Mouse (Mus musculus): ENCODE results near the gene Pip5kl1. TPM values are rescaled to one million over a fixed set of nuclear protein-coding genes. Genes with fewer than 3 reads are reported as not detected.

Pip5kl1 gene
- 0.31 TPM in 1 of 2 replicates, not detected in the other for total RNA-seq (2015)
- total RNA-seq (2017) = not detected in 2 replicates

DNA sequence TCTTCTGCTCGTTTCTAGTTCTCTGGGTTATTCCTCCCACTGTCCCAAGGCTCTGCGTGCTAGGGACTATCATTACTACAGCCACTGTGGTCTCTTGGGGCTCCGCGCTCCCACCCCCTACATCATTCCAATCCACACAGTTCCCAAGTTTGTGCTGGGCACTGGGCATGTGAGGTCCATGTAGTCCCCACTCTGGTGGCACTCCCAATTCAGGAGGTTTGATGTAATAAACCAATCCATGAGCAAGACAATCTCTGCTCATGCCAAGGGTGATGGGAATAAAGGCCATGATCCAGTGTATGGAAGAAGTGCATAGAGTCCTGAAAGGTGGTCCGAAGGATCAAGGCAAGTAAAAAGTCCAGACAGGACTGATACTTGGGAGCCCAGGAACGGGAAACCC lies at the start of gene Pip5kl1:
Pip5kl1 (plus strand) TSS at position 301 of the 400 bp plus-strand sequence.
- no peak for ATAC-seq (ENCODE audit: poor library complexity, severe bottlenecking)

- ATAC-seq (ENCODE audit: poor library complexity, severe bottlenecking) = no peak
These were observed 48.8 kb upstream of the Pip5kl1 start for GRCm38 (mm10) chr2:32525816-32526215.

DNA sequence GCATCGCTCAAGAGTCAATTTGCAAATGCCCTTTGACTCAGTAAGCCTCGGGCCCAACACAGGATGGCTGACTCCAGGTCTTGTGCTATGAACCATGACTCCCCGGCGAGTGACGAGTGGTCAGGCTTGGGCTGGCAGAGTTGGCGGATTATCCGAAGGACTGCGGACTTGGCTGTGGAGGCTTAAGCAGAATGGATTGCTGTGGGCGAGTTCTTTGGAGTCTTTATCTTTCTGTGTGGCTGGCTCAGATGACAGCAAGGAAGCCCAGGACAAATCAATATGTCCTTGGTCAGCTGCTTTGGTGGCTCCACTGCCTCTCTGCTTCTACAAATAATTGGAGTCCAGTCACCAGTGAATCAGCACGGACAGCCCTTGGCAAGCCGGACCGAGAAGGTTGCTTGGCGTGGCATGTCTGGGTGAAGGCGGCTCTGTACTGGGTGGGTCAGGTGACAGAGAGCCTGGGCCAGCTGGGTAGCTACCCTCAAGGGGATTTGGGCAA lies 47.1 kb upstream of the Pip5kl1 start:
- no peak for ATAC-seq (ENCODE audit: poor library complexity, severe bottlenecking)

- no peak for ATAC-seq (ENCODE audit: poor library complexity, severe bottlenecking)
These were observed 46.3 kb upstream of the Pip5kl1 start for GRCm38 (mm10) chr2:32528326-32528725.

DNA sequence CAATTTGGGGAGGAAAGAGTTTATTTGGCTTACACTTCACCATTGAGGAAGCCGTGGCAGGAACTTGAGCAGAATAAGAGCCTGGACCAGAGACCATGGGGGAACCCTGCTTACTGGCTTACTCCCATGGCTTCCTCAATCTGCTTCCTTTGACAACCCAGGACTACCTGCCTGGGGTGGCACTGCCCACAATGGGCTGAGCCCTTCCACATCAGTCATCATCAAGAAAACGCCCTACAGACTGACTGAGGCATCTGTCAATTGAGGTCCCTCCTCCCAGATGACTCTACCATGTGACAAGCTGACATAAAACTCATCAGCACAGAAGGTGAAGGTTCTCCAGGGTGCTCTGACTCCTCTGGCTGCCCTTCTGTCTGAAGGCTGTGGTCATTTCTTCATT lies 44.1 kb upstream of the Pip5kl1 start:
- no peak for ATAC-seq (ENCODE audit: poor library complexity, severe bottlenecking)

GRCm38 (mm10) chr2:32533163-32533562 lies 41.4 kb upstream of the Pip5kl1 start:
- no peak for ATAC-seq (ENCODE audit: poor library complexity, severe bottlenecking)

- ATAC-seq (ENCODE audit: poor library complexity, severe bottlenecking) = no peak
These were observed 40.4 kb upstream of the Pip5kl1 start for GRCm38 (mm10) chr2:32534061-32534732.

DNA sequence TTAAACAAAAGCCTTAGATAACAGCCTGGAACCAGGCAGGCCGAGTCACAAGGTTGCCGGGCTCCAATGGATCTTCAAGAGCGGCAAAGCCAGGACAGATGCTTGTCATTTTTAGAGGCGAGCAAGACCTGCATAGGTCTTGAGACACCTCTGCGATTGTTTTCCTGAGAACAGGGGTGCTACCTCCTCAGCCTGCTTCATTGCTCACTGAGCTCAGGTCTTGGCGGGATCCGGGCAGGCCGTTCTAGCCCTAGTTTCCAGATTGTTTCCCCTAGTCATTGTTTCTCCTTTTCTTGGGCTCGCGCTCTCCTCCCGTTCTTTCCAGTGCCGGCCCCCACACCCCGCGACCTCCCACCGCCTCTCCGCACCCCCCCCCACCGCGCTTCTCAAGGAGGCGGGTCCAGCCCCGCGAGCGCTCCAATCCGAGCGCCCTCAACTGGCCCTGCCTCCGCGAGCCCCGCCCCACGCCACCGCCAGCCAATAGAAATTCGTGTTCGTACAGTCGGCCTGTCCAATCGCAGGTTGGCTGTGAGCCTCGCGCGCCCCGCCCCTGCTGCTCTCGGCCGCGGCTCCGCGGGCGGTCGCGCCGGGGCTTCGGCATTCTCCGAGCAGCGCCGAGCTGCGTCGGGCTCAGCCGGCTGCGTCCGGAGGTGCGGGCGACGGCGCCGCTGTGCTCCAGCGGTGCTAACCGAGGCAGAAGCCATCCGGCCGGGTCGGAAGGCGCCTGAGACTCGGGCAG lies 39.7 kb upstream of the Pip5kl1 start, which contains the start of gene Fam102a:
Fam102a (plus strand) TSS at position 600 of the 739 bp plus-strand sequence.
- peak; percentile 81 for ATAC-seq (ENCODE audit: poor library complexity, severe bottlenecking)

- peak; percentile 13; the same call in 1 of the 2 replicates for ATAC-seq (ENCODE audit: poor library complexity, severe bottlenecking)
These were observed 39.1 kb upstream of the Pip5kl1 start for GRCm38 (mm10) chr2:32535501-32535991.

GRCm38 (mm10) chr2:32536086-32536633 lies 38.4 kb upstream of the Pip5kl1 start:
- no peak for ATAC-seq (ENCODE audit: poor library complexity, severe bottlenecking)

DNA sequence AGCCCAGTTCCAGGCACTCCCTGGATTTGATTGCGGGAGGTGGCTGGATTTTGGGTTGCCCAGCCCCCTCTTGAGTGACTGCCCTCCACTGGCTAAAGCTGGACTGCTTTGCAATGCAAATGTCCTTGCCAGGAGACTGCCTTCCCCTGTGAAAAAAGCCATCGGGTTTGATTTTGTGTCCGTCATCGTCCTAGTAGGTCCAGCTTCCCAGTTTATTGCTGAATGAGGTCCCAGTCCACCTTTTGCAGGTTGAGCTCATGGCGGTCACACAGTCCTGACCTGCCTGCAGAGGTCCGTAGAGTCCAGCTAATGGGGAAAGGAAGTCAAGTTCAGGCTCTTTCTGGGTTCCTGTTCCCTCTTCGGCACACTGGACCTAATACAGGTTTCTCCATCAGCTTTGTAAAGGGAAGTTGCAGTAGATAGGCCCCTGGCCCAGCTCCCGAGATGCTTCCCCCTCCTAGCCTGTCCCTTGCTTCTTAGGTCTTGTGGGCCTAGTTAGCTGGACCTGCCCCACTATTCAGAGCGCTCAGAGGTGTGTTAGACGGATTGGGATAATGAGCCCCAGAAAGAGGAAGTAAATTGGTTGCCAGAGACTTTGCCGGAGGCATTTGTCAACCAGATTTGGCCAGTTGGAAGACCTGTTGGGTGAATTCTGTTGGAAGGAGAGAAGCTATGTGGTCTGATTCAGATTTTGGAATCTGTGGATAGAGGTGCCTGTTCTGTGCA lies 37.8 kb upstream of the Pip5kl1 start:
- ATAC-seq (ENCODE audit: poor library complexity, severe bottlenecking) = peak; percentile 63

GRCm38 (mm10) chr2:32537360-32537905 lies 37.2 kb upstream of the Pip5kl1 start:
- ATAC-seq (ENCODE audit: poor library complexity, severe bottlenecking) = peak; percentile 37

GRCm38 (mm10) chr2:32537941-32538340 lies 36.7 kb upstream of the Pip5kl1 start:
- ATAC-seq (ENCODE audit: poor library complexity, severe bottlenecking) = no peak

- no peak for ATAC-seq (ENCODE audit: poor library complexity, severe bottlenecking)
These were observed 36.1 kb upstream of the Pip5kl1 start for GRCm38 (mm10) chr2:32538461-32538860.

GRCm38 (mm10) chr2:32539452-32539981 lies 35.1 kb upstream of the Pip5kl1 start:
- ATAC-seq (ENCODE audit: poor library complexity, severe bottlenecking) = no peak

DNA sequence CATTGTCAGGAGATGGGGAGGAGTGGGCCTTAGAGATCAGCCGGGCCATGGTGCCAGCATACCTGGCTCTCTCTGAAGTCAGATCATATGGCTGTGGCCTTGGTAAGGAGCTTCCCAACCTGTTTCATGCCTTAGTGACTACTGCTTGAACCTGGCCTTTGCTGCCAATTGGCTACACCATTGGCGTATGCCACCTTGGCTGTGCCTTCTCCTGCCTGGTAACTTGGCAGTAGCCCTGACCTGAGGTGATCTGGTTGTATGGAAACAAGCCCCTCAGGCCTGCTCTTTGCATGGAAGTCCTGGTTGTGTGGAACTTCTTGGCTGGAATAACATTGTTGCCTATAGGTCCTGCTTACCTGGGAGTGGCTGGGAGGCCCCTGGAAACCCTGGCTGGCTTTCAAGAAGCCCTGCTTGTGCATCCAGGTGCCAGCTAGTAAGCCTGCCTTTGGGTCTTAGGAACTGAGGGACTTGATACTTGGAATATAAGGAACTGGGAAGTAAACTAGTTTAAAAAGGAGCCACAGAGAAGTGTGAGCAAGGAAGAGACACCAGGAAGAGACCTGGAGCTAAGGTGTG lies 33.2 kb upstream of the Pip5kl1 start:
- ATAC-seq (ENCODE audit: poor library complexity, severe bottlenecking) = no peak

- ATAC-seq (ENCODE audit: poor library complexity, severe bottlenecking) = peak; percentile 20; the same call in 1 of the 2 replicates
These were observed 32.5 kb upstream of the Pip5kl1 start for GRCm38 (mm10) chr2:32541986-32542573.

GRCm38 (mm10) chr2:32543031-32543449 lies 31.6 kb upstream of the Pip5kl1 start:
- ATAC-seq (ENCODE audit: poor library complexity, severe bottlenecking) = no peak

DNA sequence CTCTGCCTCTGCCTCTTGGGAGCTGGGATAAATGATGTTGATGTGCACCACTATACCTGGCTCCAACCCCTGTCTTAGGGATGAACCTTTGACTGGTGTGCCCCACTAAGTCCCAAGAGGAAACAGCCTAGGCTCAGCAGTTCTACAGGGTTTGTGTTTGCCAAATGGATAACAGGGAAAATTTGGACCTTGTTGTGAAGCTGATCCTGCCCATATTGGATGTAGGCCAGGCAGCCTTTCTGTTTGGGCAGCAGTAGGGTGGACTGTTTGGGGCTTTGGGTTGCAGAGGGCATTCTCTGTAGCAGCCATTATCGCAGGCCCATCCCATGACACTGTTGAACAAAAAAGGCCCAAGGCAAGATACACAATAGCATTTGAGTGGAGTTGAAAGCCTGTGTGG lies 27.6 kb upstream of the Pip5kl1 start:
- no peak for ATAC-seq (ENCODE audit: poor library complexity, severe bottlenecking)
